Mouse (Mus musculus) lung, postnatal 36 days (tissue): ENCODE results near the gene Fgfr2.
A peak's percentile ranks its signal among the peaks of the same experiment; 100 is the strongest.

Source experiments
- DNase-seq: peaks from one replicate; pipeline ENCODE4 v3.0.0; 2022; ENCODE audit warnings: mixed read lengths

The Fgfr2 gene

GRCm38 (mm10) chr7:132882343-132882742 lies 240.8 kb downstream of the Fgfr2 start:
- DNase-seq = peak; percentile 37

GRCm38 (mm10) chr7:132880276-132880675 lies 242.9 kb downstream of the Fgfr2 start:
- no peak for DNase-seq

GRCm38 (mm10) chr7:132875391-132876086 lies 247.6 kb downstream of the Fgfr2 start:
- no peak for DNase-seq

- no peak for DNase-seq
Measured at GRCm38 (mm10) chr7:132873043-132873442, 250.1 kb downstream of the Fgfr2 start.

GRCm38 (mm10) chr7:132866316-132866715 lies 256.8 kb downstream of the Fgfr2 start:
- DNase-seq = no peak

GRCm38 (mm10) chr7:132859042-132859958 lies 263.9 kb downstream of the Fgfr2 start, which contains the start of gene Abraxas2:
Gene Abraxas2, plus strand, starts transcription at chr7:132859225.
- peak; percentile 95 for DNase-seq

- DNase-seq = no peak
Measured at GRCm38 (mm10) chr7:132858043-132858608, 265.0 kb downstream of the Fgfr2 start.

GRCm38 (mm10) chr7:132856083-132856482 lies 267.1 kb downstream of the Fgfr2 start:
- DNase-seq = no peak

GRCm38 (mm10) chr7:132853946-132854345 lies 269.2 kb downstream of the Fgfr2 start:
- peak; percentile 25 for DNase-seq

- no peak for DNase-seq
Measured at GRCm38 (mm10) chr7:132853361-132853760, 269.8 kb downstream of the Fgfr2 start.

- peak; percentile 88 for DNase-seq
Measured at GRCm38 (mm10) chr7:132852173-132852844, 270.8 kb downstream of the Fgfr2 start, which contains the start of gene Eef1akmt2. Gene Eef1akmt2, minus strand, starts transcription at chr7:132852673.

GRCm38 (mm10) chr7:132843152-132843551 lies 280.0 kb downstream of the Fgfr2 start:
- peak; percentile 23 for DNase-seq

- DNase-seq = no peak
Measured at GRCm38 (mm10) chr7:132842455-132842854, 280.7 kb downstream of the Fgfr2 start.

GRCm38 (mm10) chr7:132841287-132841686 lies 281.9 kb downstream of the Fgfr2 start:
- DNase-seq = no peak

GRCm38 (mm10) chr7:132830955-132831354 lies 292.2 kb downstream of the Fgfr2 start:
- DNase-seq = no peak

GRCm38 (mm10) chr7:132824346-132825022 lies 298.7 kb downstream of the Fgfr2 start:
- DNase-seq = no peak

- DNase-seq = no peak
Measured at GRCm38 (mm10) chr7:132823832-132824231, 299.3 kb downstream of the Fgfr2 start.

GRCm38 (mm10) chr7:132820692-132821091 lies 302.5 kb downstream of the Fgfr2 start:
- DNase-seq = no peak

GRCm38 (mm10) chr7:132817056-132817455 lies 306.1 kb downstream of the Fgfr2 start:
- no peak for DNase-seq

GRCm38 (mm10) chr7:132816528-132816927 lies 306.6 kb downstream of the Fgfr2 start:
- DNase-seq = no peak

- peak; percentile 50 for DNase-seq
Measured at GRCm38 (mm10) chr7:132815081-132815480, 308.1 kb downstream of the Fgfr2 start.

GRCm38 (mm10) chr7:132814089-132814450 lies 309.1 kb downstream of the Fgfr2 start:
- peak; percentile 77 for DNase-seq
